Mouse (Mus musculus) lung, adult 2 months (tissue): ENCODE data around the gene Gm37240.

Experiments
- CTCF ChIP-seq: fragments of 200-500 bp; IDR thresholded peaks from 2 replicates; pipeline ENCODE4 v1.5.1; 2011; ENCODE audit warnings: mild to moderate bottlenecking, low read length, control low read depth; ENCODE audit not compliant: insufficient read depth
- POLR2A ChIP-seq: fragments of 200-500 bp; IDR thresholded peaks from 2 replicates; pipeline ENCODE4 v1.6.1; 2011; ENCODE audit warnings: low read depth, mild to moderate bottlenecking, control low read depth, low read length, borderline replicate concordance; ENCODE audit errors: extremely low read depth

- TF ChIP-seq POLR2A (no peak), CTCF (no peak)
These were observed 184.0 kb downstream of the Gm37240 start for GRCm38 (mm10) chr3:85703141-85703882.
